Mouse (Mus musculus): ENCODE measurements at regions not wholly inside any gene's neighbourhood (a gene's known extent, or its start where the extent isn't known, plus 50 kb on each side); places are given as distances from the start of the nearest gene placed in this dataset.

- H3K4me2 ChIP-seq (replicated peaks; ENCODE audit: low read depth), result no peak overlapping the region
- no peaks in the 10 kb centered on the region for H3K36me3 ChIP-seq (ENCODE audit: control insufficient read depth, insufficient read depth)
- no peaks in the 10 kb centered on the region for H3K4me1 ChIP-seq (replicated peaks; ENCODE audit: control insufficient read depth, insufficient read depth, low read length)
- no peaks in the 10 kb centered on the region for H3K9me3 ChIP-seq (ENCODE audit: control insufficient read depth)
- H3K9ac ChIP-seq (ENCODE audit: low read depth, low read length), result no peak overlapping the region
- no peak for TF ChIP-seq CTCF (IDR thresholded peaks at IDR 0.05; ENCODE audit: low read depth)
- no peak overlapping the region for H3K27ac ChIP-seq (ENCODE audit: low read depth, low read length)
- H3K27me3 ChIP-seq (replicated peaks; ENCODE audit: control insufficient read depth, insufficient read depth, low read length), result no peaks in the 10 kb centered on the region
- 83% methylated on average over 5 of the region's 5 CpGs for WGBS
- no peak overlapping the region for H3K4me3 ChIP-seq (ENCODE audit: low read depth, low read length)
- ATAC-seq, result no peak
Measured at GRCm38 (mm10) chr8:37048912-37049692, 55.7 kb downstream of the AI429214 start.

DNA sequence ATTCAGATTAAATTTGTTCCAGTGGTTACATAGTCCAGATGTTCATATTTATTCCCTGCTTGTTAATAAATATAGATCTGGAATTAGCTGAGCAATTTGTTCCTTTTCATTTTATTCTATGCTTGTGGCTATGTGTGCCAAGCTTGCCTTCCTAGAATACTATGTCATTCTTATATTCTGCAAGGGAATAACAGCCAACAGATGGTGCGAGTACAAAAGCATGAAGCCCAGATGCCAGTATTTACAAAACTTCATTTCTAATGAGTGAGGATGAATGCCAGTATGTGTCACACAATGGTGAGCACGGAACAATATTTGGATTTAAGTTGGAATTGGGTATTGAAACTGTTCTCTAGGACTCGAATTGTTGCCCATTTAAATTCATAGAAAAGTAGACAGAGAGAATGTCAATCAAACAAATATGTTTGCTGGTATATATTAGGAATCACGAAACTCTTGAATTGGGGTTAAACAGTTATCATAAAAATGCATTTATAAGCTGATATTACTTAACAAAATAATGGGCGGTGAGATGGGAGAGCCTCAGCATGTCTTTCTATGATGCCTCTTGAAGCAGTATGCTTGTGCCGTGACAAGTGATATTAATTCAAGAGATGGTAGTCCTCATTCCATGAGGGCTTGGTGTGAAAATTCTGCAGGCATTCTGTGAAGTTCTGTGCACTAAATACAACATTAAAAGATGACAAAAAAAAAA, 56.7 kb downstream of the AI429214 start:
- WGBS, result 75% methylated on average over 6 of the region's 6 CpGs
- no peaks in the 10 kb centered on the region for H3K9me3 ChIP-seq (ENCODE audit: control insufficient read depth)
- H3K4me1 ChIP-seq (replicated peaks; ENCODE audit: control insufficient read depth, insufficient read depth, low read length), result no peaks in the 10 kb centered on the region
- no peak overlapping the region for H3K27ac ChIP-seq (ENCODE audit: low read depth, low read length)
- no peak for TF ChIP-seq CTCF (IDR thresholded peaks at IDR 0.05; ENCODE audit: low read depth)
- H3K4me2 ChIP-seq (replicated peaks; ENCODE audit: low read depth), result no peak overlapping the region
- no peak overlapping the region for H3K4me3 ChIP-seq (ENCODE audit: low read depth, low read length)
- no peak overlapping the region for H3K9ac ChIP-seq (ENCODE audit: low read depth, low read length)
- H3K27me3 ChIP-seq (replicated peaks; ENCODE audit: control insufficient read depth, insufficient read depth, low read length), result no peaks in the 10 kb centered on the region
- H3K36me3 ChIP-seq (ENCODE audit: control insufficient read depth, insufficient read depth), result no peaks in the 10 kb centered on the region
- no peak for ATAC-seq

DNA sequence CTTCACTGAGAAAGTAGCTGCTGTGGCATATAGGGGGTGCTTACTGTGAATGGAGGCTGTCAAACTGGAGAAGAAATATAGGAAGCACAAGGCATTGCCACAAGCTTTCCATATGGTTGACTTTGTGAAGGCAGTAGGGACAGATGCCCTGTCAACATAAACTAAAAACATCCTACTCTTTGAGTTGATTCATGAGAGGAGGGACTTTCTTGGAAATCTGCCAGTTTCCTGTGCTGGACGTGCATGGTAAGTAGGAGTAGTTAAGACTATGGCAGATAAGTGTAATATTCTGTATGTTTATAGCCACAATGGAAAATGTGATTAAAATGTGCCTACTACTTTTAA, 57.3 kb downstream of the AI429214 start:
- H3K9ac ChIP-seq (ENCODE audit: low read depth, low read length), result no peak overlapping the region
- no peaks in the 10 kb centered on the region for H3K27me3 ChIP-seq (replicated peaks; ENCODE audit: control insufficient read depth, insufficient read depth, low read length)
- WGBS, result 9% methylated on average over 1 of the region's 1 CpGs
- no peak overlapping the region for H3K27ac ChIP-seq (ENCODE audit: low read depth, low read length)
- H3K4me2 ChIP-seq (replicated peaks; ENCODE audit: low read depth), result no peak overlapping the region
- H3K4me3 ChIP-seq (ENCODE audit: low read depth, low read length), result no peak overlapping the region
- TF ChIP-seq CTCF (IDR thresholded peaks at IDR 0.05; ENCODE audit: low read depth), result no peak
- H3K4me1 ChIP-seq (replicated peaks; ENCODE audit: control insufficient read depth, insufficient read depth, low read length), result no peaks in the 10 kb centered on the region
- no peaks in the 10 kb centered on the region for H3K9me3 ChIP-seq (ENCODE audit: control insufficient read depth)
- ATAC-seq, result no peak
- H3K36me3 ChIP-seq (ENCODE audit: control insufficient read depth, insufficient read depth), result no peaks in the 10 kb centered on the region

- Histone ChIP-seq H3K4me2 (replicated peaks; ENCODE audit: low read depth) (no peak overlapping the region), H3K4me1 (replicated peaks; ENCODE audit: control insufficient read depth, insufficient read depth, low read length) (0 out of 2 replicates have a peak, but pooled peaks cover 4% of the 10 kb centered on the region), H3K9me3 (ENCODE audit: control insufficient read depth) (no peaks in the 10 kb centered on the region), H3K36me3 (ENCODE audit: control insufficient read depth, insufficient read depth) (no peaks in the 10 kb centered on the region), H3K9ac (ENCODE audit: low read depth, low read length) (no peak overlapping the region), H3K4me3 (ENCODE audit: low read depth, low read length) (no peak overlapping the region), H3K27ac (ENCODE audit: low read depth, low read length) (no peak overlapping the region), H3K27me3 (replicated peaks; ENCODE audit: control insufficient read depth, insufficient read depth, low read length) (no peaks in the 10 kb centered on the region)
- ATAC-seq, result no peak
- WGBS, result 59% methylated on average over 3 of the region's 3 CpGs
- no peak for TF ChIP-seq CTCF (IDR thresholded peaks at IDR 0.05; ENCODE audit: low read depth)
Measured at GRCm38 (mm10) chr8:37056376-37056775, 63.0 kb downstream of the AI429214 start.

- TF ChIP-seq CTCF (IDR thresholded peaks at IDR 0.05; ENCODE audit: low read depth), result no peak
- 57% methylated on average over 6 of the region's 6 CpGs for WGBS
- no peak overlapping the region for H3K4me3 ChIP-seq (ENCODE audit: low read depth, low read length)
Measured at GRCm38 (mm10) chr8:37058390-37058789, 65.0 kb downstream of the AI429214 start.

GRCm38 (mm10) chr8:37062012-37062944, 68.9 kb downstream of the AI429214 start:
- 30% methylated on average over 13 of the region's 13 CpGs for WGBS
- no peak overlapping the region for H3K9ac ChIP-seq (ENCODE audit: low read depth, low read length)
- no peaks in the 10 kb centered on the region for H3K36me3 ChIP-seq (ENCODE audit: control insufficient read depth, insufficient read depth)
- H3K4me2 ChIP-seq (replicated peaks; ENCODE audit: low read depth), result no peak overlapping the region
- H3K27me3 ChIP-seq (replicated peaks; ENCODE audit: control insufficient read depth, insufficient read depth, low read length), result no peaks in the 10 kb centered on the region
- peak; percentile 97 for TF ChIP-seq CTCF (IDR thresholded peaks at IDR 0.05; ENCODE audit: low read depth)
- H3K9me3 ChIP-seq (ENCODE audit: control insufficient read depth), result no peaks in the 10 kb centered on the region
- H3K4me1 ChIP-seq (replicated peaks; ENCODE audit: control insufficient read depth, insufficient read depth, low read length), result 0 out of 2 replicates have a peak, but pooled peaks cover 4% of the 10 kb centered on the region
- no peak overlapping the region for H3K4me3 ChIP-seq (ENCODE audit: low read depth, low read length)
- H3K27ac ChIP-seq (ENCODE audit: low read depth, low read length), result no peak overlapping the region
- peak; percentile 65 for ATAC-seq

More at GRCm38 (mm10) chr8:37058390-37058789, 65.0 kb downstream of the AI429214 start:
- Histone ChIP-seq H3K9ac (ENCODE audit: low read depth, low read length) (no peak overlapping the region), H3K4me2 (replicated peaks; ENCODE audit: low read depth) (no peak overlapping the region), H3K4me1 (replicated peaks; ENCODE audit: control insufficient read depth, insufficient read depth, low read length) (0 out of 2 replicates have a peak, but pooled peaks cover 4% of the 10 kb centered on the region), H3K36me3 (ENCODE audit: control insufficient read depth, insufficient read depth) (no peaks in the 10 kb centered on the region), H3K27me3 (replicated peaks; ENCODE audit: control insufficient read depth, insufficient read depth, low read length) (no peaks in the 10 kb centered on the region), H3K27ac (ENCODE audit: low read depth, low read length) (no peak overlapping the region), H3K9me3 (ENCODE audit: control insufficient read depth) (no peaks in the 10 kb centered on the region)
- ATAC-seq, result no peak
